Mouse (Mus musculus) ES-E14 (cell line): Measurements from ENCODE around the gene Rps26. TPM values are rescaled to one million over a fixed set of nuclear protein-coding genes. Genes with fewer than 3 reads are reported as not detected.
A peak's percentile ranks its signal among the peaks of the same experiment; 100 is the strongest.
"Not testable (repeated sequence)": the region's sequence is repeated elsewhere in the genome, so short reads cannot be mapped to it uniquely, and the experiment has no call there.

Source experiments
- DNase-seq: peaks from one replicate; pipeline ENCODE4 v3.0.0-alpha.2; 2013; ENCODE audit warnings: low read depth, low spot score
- H3K27ac ChIP-seq: 2 replicates; pipeline ENCODE4 v1.5.1; 2012; ENCODE audit warnings: low read depth, mild to moderate bottlenecking, low read length, moderate library complexity, mixed read lengths; ENCODE audit not compliant: poor library complexity, insufficient read depth, severe bottlenecking
- H3K36me3 ChIP-seq: 2 replicates; pipeline ENCODE4 v1.6.1; 2012; ENCODE audit warnings: mild to moderate bottlenecking, low read length, moderate library complexity, mixed read lengths; ENCODE audit not compliant: control insufficient read depth, poor library complexity, insufficient read depth, severe bottlenecking
- H3K4me1 ChIP-seq, 2 experiments: fragments of 150-350 bp in 1 of 2; sonication (generic) in 1 of 2; 2 replicates each; pipeline ENCODE4 v1.6.1; 2012; ENCODE audit warnings: low read length in 2 of 2, mild to moderate bottlenecking in 1 of 2, mixed read lengths in 1 of 2; ENCODE audit not compliant: control insufficient read depth in 2 of 2, insufficient read depth in 2 of 2, poor library complexity in 1 of 2
- H3K4me3 ChIP-seq, 2 experiments: fragments of 150-350 bp in 1 of 2; sonication (generic) in 1 of 2; 2 replicates each; pipeline ENCODE4 v1.5.1; 2012; ENCODE audit warnings: low read length in 2 of 2, low read depth in 1 of 2, mild to moderate bottlenecking in 1 of 2, mixed read lengths in 1 of 2; ENCODE audit not compliant: insufficient read depth in 1 of 2, poor library complexity in 1 of 2, severe bottlenecking in 1 of 2
- H3K9ac ChIP-seq: 2 replicates; pipeline ENCODE4 v1.6.1; 2012; ENCODE audit warnings: low read depth, mild to moderate bottlenecking, low read length, mixed read lengths; ENCODE audit not compliant: poor library complexity, insufficient read depth, severe bottlenecking
- H3K9me3 ChIP-seq: fragments of 150-350 bp; sonication (generic); 2 replicates; pipeline ENCODE4 v1.6.1; 2012; ENCODE audit warnings: low read depth, mild to moderate bottlenecking, low read length; ENCODE audit not compliant: control insufficient read depth, insufficient read depth
- CHD2 ChIP-seq: IDR thresholded peaks from 2 replicates; pipeline ENCODE4 v1.6.1; 2014; ENCODE audit warnings: mild to moderate bottlenecking, low read depth, low read length, inconsistent platforms
- HCFC1 ChIP-seq: IDR thresholded peaks from 2 replicates; pipeline ENCODE4 v1.6.1; 2012; ENCODE audit warnings: low read length, inconsistent platforms, borderline replicate concordance; ENCODE audit not compliant: insufficient read depth
- MAFK ChIP-seq: IDR thresholded peaks from 2 replicates; pipeline ENCODE4 v1.6.1; 2014; ENCODE audit warnings: mild to moderate bottlenecking, low read depth, low read length, inconsistent platforms; ENCODE audit not compliant: insufficient read depth
- ZC3H11A ChIP-seq: IDR thresholded peaks from 2 replicates; pipeline ENCODE4 v1.6.1; 2012; ENCODE audit warnings: low read depth, mild to moderate bottlenecking, inconsistent platforms, low read length, borderline replicate concordance
- ZNF384 ChIP-seq: IDR thresholded peaks from 2 replicates; pipeline ENCODE4 v1.6.1; 2012; ENCODE audit warnings: low read depth, low read length, inconsistent platforms
- in situ Hi-C, 2 experiments: fragments of 600-800 bp; cut with MboI; formaldehyde crosslinking; loops; one replicate each; pipeline ENCODE4 v1.15.1; 2025; ENCODE audit warnings: low sequenced_read_pairs in 2 of 2, inconsistent platforms in 1 of 2; ENCODE audit not compliant: unreplicated experiment in 2 of 2
- total RNA-seq: library from RNA; depleted of rRNA; stranded (reverse); fragments of 300-350 nt; gene quantifications from 2 replicates; pipeline ENCODE4 v1.2.3, GENCODE M21; 2012

Gene Rps26
- total RNA-seq, 1 experiment, result 1,982 TPM

GRCm38 (mm10) chr10:128621986-128622520, 4.5 kb downstream of the Rps26 start:
- Histone ChIP-seq H3K9me3 (no peaks in the 10 kb centered on the region), H3K36me3 (peaks cover 23% of the 10 kb centered on the region), H3K4me3 (no peak overlapping the region), H3K9ac (no peak overlapping the region), H3K4me1 (no peaks in the 10 kb centered on the region; a peak in 1 of 4 replicates), H3K27ac (no peak overlapping the region; the same call in 1 of the 2 replicates)
- no peak for DNase-seq
- in situ Hi-C loops, result no loop called here
- no peak for TF ChIP-seq ZC3H11A
- peak; percentile 45; the same call in 1 of the 2 replicates for TF ChIP-seq ZNF384

GRCm38 (mm10) chr10:128620241-128620640, 6.3 kb downstream of the Rps26 start:
- no peak overlapping the region for H3K27ac ChIP-seq
- peaks cover 15% of the 10 kb centered on the region for H3K36me3 ChIP-seq
- no peak for DNase-seq
- TF ChIP-seq CHD2 (no peak), MAFK (no peak), ZC3H11A (no peak), HCFC1 (no peak), ZNF384 (no peak)
- no peaks in the 10 kb centered on the region for H3K9me3 ChIP-seq
- in situ Hi-C loops, result no loop called here
- H3K4me3 ChIP-seq, result no peak overlapping the region
- H3K9ac ChIP-seq, result no peak overlapping the region
- no peaks in the 10 kb centered on the region; a peak in 1 of 4 replicates for H3K4me1 ChIP-seq

- not testable (repeated sequence) for H3K9ac ChIP-seq, H3K4me1 ChIP-seq, H3K4me3 ChIP-seq, H3K27ac ChIP-seq, DNase-seq, H3K9me3 ChIP-seq, H3K36me3 ChIP-seq
- in situ Hi-C loops, result loop anchor here in 1 of 2 experiments (10.0 kb wide), 1 partner anchor 56 kb away; the partner anchor contains the start of gene Suox
Measured at GRCm38 (mm10) chr10:128619148-128619547, 7.4 kb downstream of the Rps26 start.

GRCm38 (mm10) chr10:128618570-128618969, 8.0 kb downstream of the Rps26 start:
- in situ Hi-C loops, result loop anchor here in 1 of 2 experiments (10.0 kb wide), 1 partner anchor 56 kb away; the partner anchor contains the start of gene Suox
- TF ChIP-seq CHD2, result no peak
- TF ChIP-seq HCFC1, result no peak
- no peak for TF ChIP-seq ZC3H11A
- TF ChIP-seq ZNF384, result no peak
- no peak for TF ChIP-seq MAFK
- Histone ChIP-seq H3K27ac (no peak overlapping the region), H3K4me1 (no peaks in the 10 kb centered on the region), H3K9ac (no peak overlapping the region), H3K36me3 (no peaks in the 10 kb centered on the region; the same call in none of the 2 replicates), H3K4me3 (no peak overlapping the region), H3K9me3 (no peaks in the 10 kb centered on the region)
- no peak for DNase-seq

GRCm38 (mm10) chr10:128615798-128616448, 10.6 kb downstream of the Rps26 start:
- not testable (repeated sequence) for H3K9me3 ChIP-seq, H3K4me3 ChIP-seq

More at GRCm38 (mm10) chr10:128615798-128616448, 10.6 kb downstream of the Rps26 start:
- not testable (repeated sequence) for H3K36me3 ChIP-seq, DNase-seq, H3K4me1 ChIP-seq, H3K27ac ChIP-seq, H3K9ac ChIP-seq
- peak; percentile 67 for TF ChIP-seq ZNF384
- in situ Hi-C loops, result loop anchor here in 1 of 2 experiments (10.0 kb wide), 1 partner anchor 59 kb away; the partner anchor contains the start of gene Suox
